Mouse (Mus musculus): ENCODE measurements at regions not wholly inside any gene's neighbourhood (a gene's known extent, or its start where the extent isn't known, plus 50 kb on each side); places are given as distances from the start of the nearest gene placed in this dataset.

- WGBS = 82% methylated on average over 3 of the region's 3 CpGs
- no peak overlapping the region for H3K4me3 ChIP-seq
- H3K27ac ChIP-seq = no peak overlapping the region
- DNase-seq (ENCODE audit: extremely low spot score, low spot score) = no peak
- H3K4me1 ChIP-seq = no peaks in the 10 kb centered on the region; the same call in 1 of the 2 replicates
- H3K27me3 ChIP-seq (ENCODE audit: poor library complexity, severe bottlenecking) = no peaks in the 10 kb centered on the region
- no peaks in the 10 kb centered on the region for H3K36me3 ChIP-seq (replicated peaks)
- H3K9me3 ChIP-seq = peaks cover 8% of the 10 kb centered on the region
Observed at GRCm38 (mm10) chr7:114912109-114912508, 168.6 kb downstream of the Insc start.

- DNase-seq (ENCODE audit: extremely low spot score, low spot score) = peak; percentile 61
- Histone ChIP-seq H3K4me1 (0 out of 2 replicates have a peak, but pooled peaks cover 2% of the 10 kb centered on the region), H3K27ac (no peak overlapping the region), H3K36me3 (replicated peaks) (no peaks in the 10 kb centered on the region), H3K9me3 (no peaks in the 10 kb centered on the region), H3K27me3 (ENCODE audit: poor library complexity, severe bottlenecking) (no peaks in the 10 kb centered on the region; the same call in 1 of the 2 replicates), H3K4me3 (no peak overlapping the region)
- 9% methylated on average over 3 of the region's 3 CpGs for WGBS
Observed at GRCm38 (mm10) chr7:114922155-114922554, 178.7 kb downstream of the Insc start.

- peaks cover 12% of the 10 kb centered on the region for H3K4me1 ChIP-seq
- DNase-seq (ENCODE audit: extremely low spot score, low spot score) = no peak
- 77% methylated on average over 8 of the region's 8 CpGs for WGBS
Observed at GRCm38 (mm10) chr7:114933861-114934260, 190.4 kb downstream of the Insc start.

GRCm38 (mm10) chr7:114950759-114951158, 207.3 kb downstream of the Insc start:
- Histone ChIP-seq H3K4me1 (peaks cover 1% of the 10 kb centered on the region; the same call in 1 of the 2 replicates), H3K27me3 (ENCODE audit: poor library complexity, severe bottlenecking) (peaks cover 21% of the 10 kb centered on the region), H3K36me3 (replicated peaks) (no peaks in the 10 kb centered on the region), H3K27ac (no peak overlapping the region), H3K4me3 (no peak overlapping the region), H3K9me3 (no peaks in the 10 kb centered on the region)
- no peak for DNase-seq (ENCODE audit: extremely low spot score, low spot score)

More at GRCm38 (mm10) chr7:114933861-114934260, 190.4 kb downstream of the Insc start:
- H3K27me3 ChIP-seq (ENCODE audit: poor library complexity, severe bottlenecking) = no peaks in the 10 kb centered on the region
- no peak overlapping the region for H3K4me3 ChIP-seq
- no peaks in the 10 kb centered on the region for H3K9me3 ChIP-seq
- H3K36me3 ChIP-seq (replicated peaks) = no peaks in the 10 kb centered on the region
- no peak overlapping the region for H3K27ac ChIP-seq

- H3K27ac ChIP-seq = no peak overlapping the region
- peaks cover 14% of the 10 kb centered on the region; the same call in 1 of the 2 replicates for H3K27me3 ChIP-seq (ENCODE audit: poor library complexity, severe bottlenecking)
- WGBS = 76% methylated on average over 5 of the region's 5 CpGs
- peaks cover under 1% of the 10 kb centered on the region; the same call in 1 of the 2 replicates for H3K4me1 ChIP-seq
- H3K36me3 ChIP-seq (replicated peaks) = no peaks in the 10 kb centered on the region
- DNase-seq (ENCODE audit: extremely low spot score, low spot score) = no peak
- no peak overlapping the region for H3K4me3 ChIP-seq
- H3K9me3 ChIP-seq = no peaks in the 10 kb centered on the region
Observed at GRCm38 (mm10) chr7:114963206-114963605, 219.7 kb downstream of the Insc start.

- H3K27ac ChIP-seq = no peak overlapping the region
- no peak for DNase-seq (ENCODE audit: extremely low spot score, low spot score)
- H3K36me3 ChIP-seq (replicated peaks) = no peaks in the 10 kb centered on the region
- peaks cover 5% of the 10 kb centered on the region; the same call in 1 of the 2 replicates for H3K4me1 ChIP-seq
- H3K4me3 ChIP-seq = no peak overlapping the region
- WGBS = 81% methylated on average over 2 of the region's 2 CpGs
- H3K27me3 ChIP-seq (ENCODE audit: poor library complexity, severe bottlenecking) = peaks cover 19% of the 10 kb centered on the region; the same call in 1 of the 2 replicates
- H3K9me3 ChIP-seq = no peaks in the 10 kb centered on the region
Observed at GRCm38 (mm10) chr7:114965923-114966322, 222.4 kb downstream of the Insc start.

GRCm38 (mm10) chr7:114986481-114986880, 243.0 kb downstream of the Insc start:
- Histone ChIP-seq H3K27ac (no peak overlapping the region), H3K4me3 (no peak overlapping the region), H3K27me3 (ENCODE audit: poor library complexity, severe bottlenecking) (no peaks in the 10 kb centered on the region), H3K36me3 (replicated peaks) (no peaks in the 10 kb centered on the region), H3K9me3 (no peaks in the 10 kb centered on the region), H3K4me1 (no peaks in the 10 kb centered on the region)
- WGBS = 58% methylated on average over 2 of the region's 2 CpGs
- DNase-seq (ENCODE audit: extremely low spot score, low spot score) = no peak

GRCm38 (mm10) chr7:114991255-114991654, 247.8 kb downstream of the Insc start:
- H3K4me1 ChIP-seq = no peaks in the 10 kb centered on the region
- no peaks in the 10 kb centered on the region for H3K9me3 ChIP-seq
- no peak for DNase-seq (ENCODE audit: extremely low spot score, low spot score)
- WGBS = 71% methylated on average over 5 of the region's 5 CpGs
- H3K27ac ChIP-seq = no peak overlapping the region
- no peaks in the 10 kb centered on the region for H3K36me3 ChIP-seq (replicated peaks)
- no peak overlapping the region for H3K4me3 ChIP-seq
- H3K27me3 ChIP-seq (ENCODE audit: poor library complexity, severe bottlenecking) = no peaks in the 10 kb centered on the region

- DNase-seq (ENCODE audit: extremely low spot score, low spot score) = no peak
- Histone ChIP-seq H3K27me3 (ENCODE audit: poor library complexity, severe bottlenecking) (no peaks in the 10 kb centered on the region), H3K9me3 (no peaks in the 10 kb centered on the region), H3K4me1 (no peaks in the 10 kb centered on the region), H3K4me3 (no peak overlapping the region), H3K27ac (no peak overlapping the region), H3K36me3 (replicated peaks) (no peaks in the 10 kb centered on the region)
- 94% methylated on average over 3 of the region's 3 CpGs for WGBS
Observed at GRCm38 (mm10) chr7:114992440-114992839, 248.9 kb downstream of the Insc start.

- Histone ChIP-seq H3K27me3 (ENCODE audit: poor library complexity, severe bottlenecking) (no peaks in the 10 kb centered on the region), H3K27ac (no peak overlapping the region), H3K9me3 (no peaks in the 10 kb centered on the region), H3K4me3 (no peak overlapping the region), H3K4me1 (no peaks in the 10 kb centered on the region), H3K36me3 (replicated peaks) (no peaks in the 10 kb centered on the region)
- DNase-seq (ENCODE audit: extremely low spot score, low spot score) = no peak
- WGBS = 93% methylated on average over 7 of the region's 7 CpGs
Observed at GRCm38 (mm10) chr7:115000796-115001524, 257.5 kb downstream of the Insc start.

GRCm38 (mm10) chr7:115014253-115014998, 270.9 kb downstream of the Insc start:
- Histone ChIP-seq H3K9me3 (no peaks in the 10 kb centered on the region), H3K36me3 (replicated peaks) (no peaks in the 10 kb centered on the region), H3K27me3 (ENCODE audit: poor library complexity, severe bottlenecking) (no peaks in the 10 kb centered on the region), H3K4me3 (no peak overlapping the region), H3K27ac (no peak overlapping the region), H3K4me1 (no peaks in the 10 kb centered on the region)
- DNase-seq (ENCODE audit: extremely low spot score, low spot score) = no peak
- WGBS = 91% methylated on average over 11 of the region's 11 CpGs

GRCm38 (mm10) chr7:115019369-115019958, 276.0 kb downstream of the Insc start:
- H3K27ac ChIP-seq = no peak overlapping the region
- 84% methylated on average over 4 of the region's 4 CpGs for WGBS
- no peak for DNase-seq (ENCODE audit: extremely low spot score, low spot score)
- H3K27me3 ChIP-seq (ENCODE audit: poor library complexity, severe bottlenecking) = no peaks in the 10 kb centered on the region
- no peak overlapping the region for H3K4me3 ChIP-seq
- H3K4me1 ChIP-seq = no peaks in the 10 kb centered on the region
- H3K36me3 ChIP-seq (replicated peaks) = no peaks in the 10 kb centered on the region
- no peaks in the 10 kb centered on the region for H3K9me3 ChIP-seq

GRCm38 (mm10) chr7:115020023-115020422, 276.5 kb downstream of the Insc start:
- H3K4me1 ChIP-seq = no peaks in the 10 kb centered on the region
- H3K36me3 ChIP-seq (replicated peaks) = no peaks in the 10 kb centered on the region
- H3K4me3 ChIP-seq = no peak overlapping the region
- no peak for DNase-seq (ENCODE audit: extremely low spot score, low spot score)
- H3K9me3 ChIP-seq = no peaks in the 10 kb centered on the region
- no peak overlapping the region for H3K27ac ChIP-seq
- no peaks in the 10 kb centered on the region for H3K27me3 ChIP-seq (ENCODE audit: poor library complexity, severe bottlenecking)
- 70% methylated on average over 3 of the region's 3 CpGs for WGBS
